Comparison of ENCODE assay signal across 7 mouse cellular contexts in genomic region chr12:31168221-31168890, GRCm38 (mm10).
A peak's percentile ranks its signal among the peaks of the same experiment; 100 is the strongest.
DNase-seq lines count a peak whose midpoint lies in the region; ATAC-seq and TF ChIP-seq lines count a peak whose summit lies in the region.

No protein-coding gene starts in this region.

- H3K4me3 ChIP-seq in heart, embryonic 11.5 days (ENCODE audit: low read depth, low read length): no peak overlapping the region
- no peak overlapping the region for H3K4me3 ChIP-seq in ES-E14 (ENCODE audit: insufficient read depth in 1 of 2, low read depth in 1 of 2, low read length in 2 of 2, poor library complexity in 1 of 2, severe bottlenecking in 1 of 2)
- no peak overlapping the region for H3K4me3 ChIP-seq in intestine, embryonic 15.5 days (replicated peaks)

- no peaks in the 10 kb centered on the region for H3K36me3 ChIP-seq in heart, embryonic 11.5 days (ENCODE audit: control insufficient read depth, insufficient read depth, low read length)
- no peaks in the 10 kb centered on the region for H3K36me3 ChIP-seq in ES-E14 (ENCODE audit: control insufficient read depth, insufficient read depth, low read length, poor library complexity, severe bottlenecking)
- H3K36me3 ChIP-seq in intestine, embryonic 15.5 days: no peaks in the 10 kb centered on the region

- DNase-seq in heart, postnatal 10 days: peak; percentile 66 to 72
- peak; percentile 82 for DNase-seq in 3T3-L1 (ENCODE audit: low read depth, low spot score)
- DNase-seq in ES-E14 (ENCODE audit: low read depth, low spot score): no peak
- DNase-seq in retina, embryonic 14.5 days (ENCODE audit: low spot score): peak; percentile 56

- no peaks in the 10 kb centered on the region for H3K9me3 ChIP-seq in heart, embryonic 11.5 days (replicated peaks; ENCODE audit: control insufficient read depth, low read length)
- H3K9me3 ChIP-seq in ES-E14 (ENCODE audit: control insufficient read depth, insufficient read depth, low read depth, low read length): no peaks in the 10 kb centered on the region
- H3K9me3 ChIP-seq in intestine, embryonic 15.5 days: no peaks in the 10 kb centered on the region

- in situ Hi-C loops in ES-E14 (cut with MboI; ENCODE audit: low sequenced_read_pairs in 2 of 2, unreplicated experiment in 2 of 2): no loop called here

- no peak overlapping the region for H3K27ac ChIP-seq in heart, embryonic 11.5 days (ENCODE audit: low read depth, low read length)
- H3K27ac ChIP-seq in ES-E14 (ENCODE audit: insufficient read depth, low read depth, low read length, poor library complexity, severe bottlenecking): no peak overlapping the region
- 0 out of 2 replicates have a peak overlapping the region, but pooled peaks have one; percentile 32 for H3K27ac ChIP-seq in intestine, embryonic 15.5 days

- 0 out of 2 replicates have a peak, but pooled peaks cover 3% of the 10 kb centered on the region for H3K4me1 ChIP-seq in heart, embryonic 11.5 days (ENCODE audit: control insufficient read depth, insufficient read depth, low read length)
- H3K4me1 ChIP-seq in ES-E14 (ENCODE audit: control insufficient read depth in 2 of 2, insufficient read depth in 2 of 2, low read length in 2 of 2, poor library complexity in 1 of 2): no peaks in the 10 kb centered on the region
- H3K4me1 ChIP-seq in intestine, embryonic 15.5 days (replicated peaks): 0 out of 2 replicates have a peak, but pooled peaks cover 3% of the 10 kb centered on the region

- intact Hi-C loops in heart, postnatal 10 days (cut with DNase I): loop anchor here (2.0 kb wide), 2 partner anchors 42 to 96 kb away; partner anchors contain the start of gene Lamb1

- H3K9ac ChIP-seq in heart, embryonic 11.5 days (ENCODE audit: low read depth, low read length): no peak overlapping the region
- no peak overlapping the region for H3K9ac ChIP-seq in ES-E14 (ENCODE audit: insufficient read depth, low read depth, low read length, poor library complexity, severe bottlenecking)
- H3K9ac ChIP-seq in intestine, embryonic 15.5 days: no peak overlapping the region

- no peak overlapping the region for H3K4me2 ChIP-seq in heart, embryonic 11.5 days
- H3K4me2 ChIP-seq in intestine, embryonic 15.5 days (replicated peaks): no peak overlapping the region

- no peak for ATAC-seq in heart, embryonic 11.5 days (replicated peaks; ENCODE audit: insufficient number of reproducible peaks, low FRiP score, low TSS enrichment)
- ATAC-seq in intestine, embryonic 15.5 days: peak; percentile 53
- no peak for ATAC-seq in CD4-positive, CD25-positive, alpha-beta regulatory T cell, adult 4 months

- H3K27me3 ChIP-seq in heart, embryonic 11.5 days (ENCODE audit: control insufficient read depth, insufficient read depth, low read length): no peaks in the 10 kb centered on the region
- no peaks in the 10 kb centered on the region for H3K27me3 ChIP-seq in intestine, embryonic 15.5 days (replicated peaks)

- WGBS in heart, embryonic 11.5 days (ENCODE audit: insufficient replicate concordance): 69% methylated on average over 4 of the region's 4 CpGs
- WGBS in intestine, embryonic 15.5 days: 44% methylated on average over 4 of the region's 4 CpGs

TF ChIP-seq in ES-E14, 5 proteins besides CTCF, POLR2A, EP300 and RAD21:
- TF ChIP-seq ZNF384 (IDR thresholded peaks at IDR 0.05; ENCODE audit: low read depth, low read length) (no peak), ZC3H11A (IDR thresholded peaks at IDR 0.05; ENCODE audit: borderline replicate concordance, low read depth, low read length) (peak; percentile 5; the same call in 1 of the 2 replicates)
TF ChIP-seq in ES-E14: peak in this region for 1.
